Mouse (Mus musculus) heart, embryonic 14.5 days (tissue): ENCODE data around the gene Dazap1. TPM values are rescaled to one million over a fixed set of nuclear protein-coding genes. Genes with fewer than 3 reads are reported as not detected.

Source experiments
- ATAC-seq: fragments of 200-750 bp; cut with Nextera tagmentation; 2 replicates; pipeline ENCODE4 v1.8.0; 2017; ENCODE audit warnings: low read depth, moderate TSS enrichment; ENCODE audit not compliant: insufficient number of reproducible peaks, insufficient read depth, low FRiP score
- H3K27ac ChIP-seq, 2 experiments: fragments of 200-500 bp in 1 of 2; fragments of 300-500 bp in 1 of 2; sonication (generic) in 1 of 2; replicated peaks in 1 of 2; 2 replicates each; pipeline ENCODE4 v1.5.1; 2012 to 2014; ENCODE audit warnings: low read depth in 2 of 2, low read length in 2 of 2, control low read depth in 1 of 2, mild to moderate bottlenecking in 1 of 2, mixed read lengths in 1 of 2; ENCODE audit not compliant: control insufficient read depth in 1 of 2, insufficient read depth in 1 of 2
- H3K27me3 ChIP-seq: fragments of 300-500 bp; sonication (generic); 2 replicates; pipeline ENCODE4 v1.6.1; 2014; ENCODE audit warnings: mild to moderate bottlenecking, low read length, control low read depth; ENCODE audit not compliant: control insufficient read depth, insufficient read depth
- H3K36me3 ChIP-seq: fragments of 300-500 bp; sonication (generic); 2 replicates; pipeline ENCODE4 v1.6.1; 2014; ENCODE audit warnings: mild to moderate bottlenecking, control low read depth, low read length, mixed read lengths; ENCODE audit not compliant: control insufficient read depth, insufficient read depth
- H3K4me1 ChIP-seq, 2 experiments: fragments of 200-500 bp in 1 of 2; fragments of 300-500 bp in 1 of 2; sonication (generic) in 1 of 2; 2 replicates each; pipeline ENCODE4 v1.6.1; 2012 to 2014; ENCODE audit warnings: low read length in 2 of 2, control low read depth in 1 of 2, mixed read lengths in 1 of 2; ENCODE audit not compliant: control insufficient read depth in 2 of 2, insufficient read depth in 2 of 2
- H3K4me2 ChIP-seq: fragments of 300-500 bp; sonication (generic); 2 replicates; pipeline ENCODE4 v1.6.1; 2014; ENCODE audit warnings: mild to moderate bottlenecking, low read length
- H3K4me3 ChIP-seq, 2 experiments: fragments of 200-500 bp in 1 of 2; fragments of 300-500 bp in 1 of 2; sonication (generic) in 1 of 2; 2 replicates each; pipeline ENCODE4 v1.5.1; 2012 to 2014; ENCODE audit warnings: low read length in 2 of 2, mild to moderate bottlenecking in 2 of 2, control low read depth in 1 of 2, low read depth in 1 of 2, moderate library complexity in 1 of 2; ENCODE audit not compliant: control insufficient read depth in 1 of 2, insufficient read depth in 1 of 2
- H3K9ac ChIP-seq: fragments of 300-500 bp; sonication (generic); 2 replicates; pipeline ENCODE4 v1.6.1; 2014; ENCODE audit warnings: mild to moderate bottlenecking, low read length
- H3K9me3 ChIP-seq: fragments of 300-500 bp; sonication (generic); 2 replicates; pipeline ENCODE4 v1.6.1; 2016; ENCODE audit warnings: low read length, control low read depth; ENCODE audit not compliant: control insufficient read depth
- WGBS: fragments of 180-500 bp; shearing (Covaris S2); extraction: QIAGEN DNeasy Blood & Tissue Kit; methylation state at CpG from one replicate; pipeline ENCODE4 v1.1.7; 2014; 5-methylcytosine and 5-hydroxymethylcytosine counted together
- polyA plus RNA-seq: library from polyadenylated mRNA; unstranded; fragments of >200 nt; fragmentation: Nextera tagmentation; extraction: Ambion mirVana; gene quantifications from 2 replicates; pipeline ENCODE4 v1.2.1, GENCODE M21; 2014

The Dazap1 gene
- polyA plus RNA-seq, 1 experiment from 2014 or later = 27.5 TPM

DNA sequence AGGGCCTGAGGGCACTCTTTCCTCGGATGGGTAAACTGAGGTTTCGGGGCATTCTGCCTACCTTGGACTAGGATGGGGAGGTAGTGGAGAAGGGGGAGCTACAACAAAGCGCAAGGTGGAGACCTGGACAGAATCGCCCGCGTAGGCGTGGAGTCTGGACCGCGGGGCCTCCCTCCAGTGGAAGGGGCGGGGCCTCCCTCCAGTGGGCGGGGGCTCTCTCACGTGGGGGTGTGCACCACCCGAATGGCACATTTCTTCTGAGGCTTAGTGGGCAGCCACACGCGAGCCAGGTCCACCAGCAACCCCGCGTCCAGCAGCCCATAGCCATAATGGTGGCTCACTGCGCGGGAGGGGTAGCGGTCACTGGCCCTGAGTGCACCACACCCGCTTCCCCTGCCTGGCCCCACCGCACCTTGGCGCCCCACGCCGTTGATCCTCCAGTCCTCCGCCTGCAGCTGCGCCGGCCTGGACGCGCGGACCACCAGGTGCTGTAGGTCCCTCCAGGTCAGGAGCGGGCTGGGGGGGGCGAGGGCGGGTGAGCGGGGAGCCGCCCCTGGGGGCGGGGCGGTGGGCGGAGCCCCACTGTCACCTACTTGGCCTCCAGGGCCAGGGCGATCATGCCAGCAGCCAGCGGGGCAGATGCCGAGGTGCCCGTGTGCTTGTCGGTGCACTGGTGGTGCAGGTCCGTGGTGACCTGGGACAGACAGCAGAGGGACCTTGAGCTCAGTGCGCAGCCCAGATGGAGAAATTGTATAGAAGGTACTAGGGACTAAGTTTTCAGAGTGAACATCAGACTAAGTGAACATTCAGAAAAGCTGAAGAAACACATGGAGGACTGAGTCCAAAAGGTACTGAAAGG, 62.2 kb downstream of the Dazap1 start:
- peak; percentile 34 for ATAC-seq
- peaks cover 5% of the 10 kb centered on the region; the same call in 1 of the 2 replicates for H3K27me3 ChIP-seq
- peak overlapping the region; percentile 72 for H3K9ac ChIP-seq
- peak overlapping the region; percentile 59 to 60 for H3K4me3 ChIP-seq
- WGBS = 2% methylated on average over 42 of the region's 46 CpGs
- H3K27ac ChIP-seq = no peak overlapping the region
- peaks cover 7% of the 10 kb centered on the region; the same call in 1 of the 2 replicates for H3K36me3 ChIP-seq
- no peaks in the 10 kb centered on the region for H3K9me3 ChIP-seq
- H3K4me1 ChIP-seq = peaks cover 11 to 20% of the 10 kb centered on the region in 2 experiments
- peak overlapping the region; percentile 96 for H3K4me2 ChIP-seq

DNA sequence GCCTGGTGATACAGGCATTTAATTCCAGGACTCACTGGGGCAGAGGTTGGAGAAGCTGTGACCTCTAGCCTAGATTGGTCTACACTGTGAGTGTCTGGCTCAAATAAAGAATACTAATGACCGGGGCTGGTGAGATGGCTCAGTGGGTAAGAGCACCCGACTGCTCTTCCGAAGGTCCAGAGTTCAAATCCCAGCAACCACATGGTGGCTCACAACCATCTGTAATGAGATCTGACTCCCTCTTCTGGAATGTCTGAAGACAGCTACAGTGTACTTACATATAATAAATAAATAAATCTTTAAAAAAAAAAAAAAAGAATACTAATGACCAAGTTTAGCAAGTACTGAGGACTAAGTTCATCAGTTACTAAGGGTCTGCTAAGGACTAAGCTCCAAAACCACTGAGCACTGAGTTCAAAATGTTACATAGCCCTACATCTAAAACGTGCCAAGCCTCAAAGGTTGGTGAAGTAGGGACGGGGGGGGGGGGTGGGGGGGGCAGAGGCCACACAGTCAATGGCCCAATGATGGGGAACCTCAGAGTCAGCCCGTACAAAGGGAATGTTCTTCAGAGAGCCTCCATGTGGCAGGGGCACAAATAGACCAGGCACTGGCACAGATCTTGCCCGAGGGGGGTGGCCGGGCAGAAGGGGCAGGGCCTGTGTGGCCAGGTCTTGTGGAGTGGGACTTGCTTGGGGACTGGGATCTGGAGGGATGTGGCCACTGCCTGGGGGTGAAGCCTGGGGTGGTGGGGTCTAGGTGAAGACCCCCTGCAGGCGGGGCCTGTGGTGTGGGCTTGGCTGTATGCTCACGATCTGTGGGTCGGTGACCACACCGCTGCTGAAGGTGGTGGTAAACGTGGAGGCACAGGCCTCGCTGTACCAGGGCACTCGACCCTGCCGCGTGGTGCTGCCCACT, 63.1 kb downstream of the Dazap1 start:
- Histone ChIP-seq H3K4me3 (peak overlapping the region in 1 of 2 experiments; percentile 60; a peak in 1 of 4 replicates), H3K9me3 (no peaks in the 10 kb centered on the region), H3K9ac (peak overlapping the region; percentile 72), H3K4me2 (peak overlapping the region; percentile 96), H3K27ac (no peak overlapping the region), H3K36me3 (no peaks in the 10 kb centered on the region), H3K27me3 (peaks cover 5% of the 10 kb centered on the region; the same call in 1 of the 2 replicates), H3K4me1 (peaks cover 13 to 21% of the 10 kb centered on the region in 2 experiments)
- 78% methylated on average over 17 of the region's 17 CpGs for WGBS
- ATAC-seq = no peak

DNA sequence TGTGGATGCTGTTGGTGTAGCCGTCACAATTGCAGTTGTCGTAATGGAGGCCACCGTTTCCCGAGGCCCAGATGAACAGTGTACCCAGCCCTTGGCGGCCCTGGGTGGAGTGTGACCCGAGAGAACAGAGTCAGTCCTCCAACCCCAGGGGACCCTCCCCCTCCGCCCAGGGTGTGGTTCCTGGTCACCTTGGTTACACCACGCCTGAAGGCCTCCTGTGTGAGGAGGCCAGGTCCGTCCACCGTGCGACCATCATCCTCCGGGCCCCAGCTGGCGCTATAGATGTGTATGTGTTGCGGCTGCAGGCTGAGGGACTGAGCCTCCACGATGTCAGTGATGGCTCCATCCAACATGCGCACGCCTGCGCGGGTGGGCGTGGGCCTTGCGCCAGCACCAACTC, 63.8 kb downstream of the Dazap1 start:
- no peak overlapping the region for H3K4me3 ChIP-seq
- H3K27me3 ChIP-seq = peaks cover 5% of the 10 kb centered on the region; the same call in 1 of the 2 replicates
- no peak for ATAC-seq

DNA sequence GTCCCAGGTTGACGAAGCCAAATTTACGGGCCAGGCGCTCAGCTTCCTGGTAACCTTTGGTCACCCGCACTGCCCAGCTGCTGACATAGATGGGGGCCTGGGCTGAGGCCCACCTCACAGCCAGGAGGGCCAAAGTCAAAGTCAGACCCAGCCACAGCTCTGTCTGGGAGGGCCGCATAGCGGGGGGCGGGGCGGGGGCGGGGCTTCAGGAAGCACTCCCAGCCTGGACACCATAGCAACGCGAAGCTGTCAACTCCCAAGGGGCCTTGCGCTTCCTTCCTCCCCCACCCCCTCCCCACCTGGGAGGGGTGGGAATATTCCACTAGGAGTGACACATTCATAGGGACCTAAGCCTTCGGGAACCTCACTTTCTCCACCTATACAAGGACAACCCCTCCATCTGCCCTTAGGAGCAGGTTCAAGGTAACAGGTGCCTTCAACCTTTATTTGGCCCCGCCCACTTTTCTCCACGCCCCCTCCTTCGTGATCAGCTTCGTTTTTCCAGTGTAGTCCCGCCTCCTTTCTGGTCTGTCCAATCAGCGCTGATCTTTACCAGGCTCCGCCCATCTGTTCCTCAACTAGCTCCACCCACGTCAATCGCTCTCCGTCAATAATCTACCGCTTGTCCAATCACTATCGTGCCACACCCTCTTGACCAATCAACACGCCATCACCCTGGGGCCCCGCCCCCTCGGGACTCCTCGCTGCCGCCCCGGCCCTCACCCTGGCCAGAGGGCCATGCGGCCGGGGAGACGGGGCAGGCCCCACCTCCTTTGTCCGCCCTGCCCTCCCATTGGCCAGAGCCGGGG, 68.2 kb downstream of the Dazap1 start, which contains the start of the genes Pcsk4 and Reep6:
Gene Pcsk4 (minus strand): TSS at position 226 of the 809 bp plus-strand sequence.
Gene Reep6 (plus strand): TSS at position 681 of the 809 bp plus-strand sequence.
- H3K36me3 ChIP-seq = no peaks in the 10 kb centered on the region
- H3K4me1 ChIP-seq = peaks cover 9 to 18% of the 10 kb centered on the region in 2 experiments; a peak in 3 of 4 replicates
- peak within 1 kb of the TSS; percentile 85 for H3K4me2 ChIP-seq
- H3K9ac ChIP-seq = peak within 1 kb of the TSS; percentile 61
- WGBS = 6% methylated on average over 36 of the region's 36 CpGs
- no peaks in the 10 kb centered on the region for H3K9me3 ChIP-seq
- no peak within 1 kb of the TSS for H3K27ac ChIP-seq
- peak within 1 kb of the TSS; percentile 43 to 51 for H3K4me3 ChIP-seq
- peak; percentile 94 for ATAC-seq
- H3K27me3 ChIP-seq = peaks cover 30% of the 10 kb centered on the region

More for the DNA sequence above, 63.8 kb downstream of the Dazap1 start:
- no peak overlapping the region for H3K9ac ChIP-seq
- 81% methylated on average over 21 of the region's 21 CpGs for WGBS
- H3K27ac ChIP-seq = no peak overlapping the region
- no peak overlapping the region for H3K4me2 ChIP-seq
- H3K4me1 ChIP-seq = peaks cover 10 to 21% of the 10 kb centered on the region in 2 experiments
- no peaks in the 10 kb centered on the region for H3K36me3 ChIP-seq
- H3K9me3 ChIP-seq = no peaks in the 10 kb centered on the region

DNA sequence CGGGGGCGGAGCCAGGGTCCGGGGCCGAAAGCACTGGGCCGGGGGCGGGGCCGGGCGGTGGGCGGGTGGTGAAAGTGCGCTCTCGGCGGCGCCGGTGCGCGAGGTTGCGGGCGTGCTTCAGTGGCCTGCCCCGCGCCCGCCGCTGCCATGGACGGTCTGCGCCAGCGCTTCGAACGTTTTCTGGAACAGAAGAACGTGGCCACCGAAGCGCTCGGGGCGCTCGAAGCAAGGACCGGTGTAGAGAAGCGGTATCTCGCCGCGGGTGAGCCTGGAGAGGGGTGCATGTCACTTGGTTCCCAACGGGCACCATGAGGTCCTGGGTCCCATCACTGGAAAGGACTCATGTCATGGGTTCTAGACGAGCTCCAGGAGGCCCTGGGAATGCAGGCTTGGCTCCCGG, 68.8 kb downstream of the Dazap1 start:
- Histone ChIP-seq H3K27ac (no peak overlapping the region), H3K36me3 (no peaks in the 10 kb centered on the region), H3K9ac (peak overlapping the region; percentile 61), H3K4me2 (peak overlapping the region; percentile 85), H3K4me1 (peaks cover 9 to 18% of the 10 kb centered on the region in 2 experiments; a peak in 3 of 4 replicates), H3K27me3 (peaks cover 29% of the 10 kb centered on the region), H3K4me3 (peak overlapping the region; percentile 43 to 51), H3K9me3 (no peaks in the 10 kb centered on the region)
- no peak for ATAC-seq
- under 1% methylated on average over 41 of the region's 41 CpGs for WGBS

DNA sequence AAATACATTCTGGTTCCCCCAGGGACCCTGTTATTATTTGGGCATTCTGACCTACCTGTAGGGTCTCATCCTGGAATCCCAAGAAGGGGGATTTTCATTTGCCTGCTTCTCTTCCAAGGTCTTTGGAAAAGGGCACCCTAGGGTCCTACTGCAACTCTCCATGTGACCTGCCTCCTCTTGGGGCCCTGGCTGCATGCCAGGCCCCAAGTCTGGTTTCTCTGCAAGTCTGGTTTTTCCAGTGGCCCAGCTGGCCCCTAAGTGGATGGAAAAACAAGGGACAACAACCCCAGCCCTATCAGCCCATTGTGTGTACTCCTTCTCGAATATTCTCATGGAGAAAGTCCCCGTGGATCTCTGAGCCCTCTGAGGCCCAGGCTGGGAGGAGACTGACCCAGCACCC, 69.6 kb downstream of the Dazap1 start:
- Histone ChIP-seq H3K9me3 (no peaks in the 10 kb centered on the region), H3K27me3 (peaks cover 35% of the 10 kb centered on the region), H3K4me3 (no peak overlapping the region), H3K9ac (no peak overlapping the region), H3K4me2 (peak overlapping the region; percentile 85; the same call in 1 of the 2 replicates), H3K4me1 (peaks cover 9 to 18% of the 10 kb centered on the region in 2 experiments; a peak in 3 of 4 replicates), H3K36me3 (no peaks in the 10 kb centered on the region), H3K27ac (no peak overlapping the region)
- no peak for ATAC-seq
- 51% methylated on average over 2 of the region's 2 CpGs for WGBS
